Mouse (Mus musculus) liver, embryonic 15.5 days (tissue): Measurements from ENCODE around the gene Foxp2. TPM values are rescaled to one million over a fixed set of nuclear protein-coding genes. Genes with fewer than 3 reads are reported as not detected.
A peak's percentile ranks its signal among the peaks of the same experiment; 100 is the strongest.

ENCODE experiments used
- ATAC-seq: fragments of 200-750 bp; cut with Nextera tagmentation; 2 replicates; pipeline ENCODE4 v1.8.0; 2017; ENCODE audit warnings: moderate number of reproducible peaks, mild to moderate bottlenecking, moderate library complexity; ENCODE audit not compliant: insufficient read depth
- H3K27ac ChIP-seq: fragments of 300-500 bp; sonication (generic); replicated peaks from 2 replicates; pipeline ENCODE4 v1.5.1; 2015; ENCODE audit warnings: mild to moderate bottlenecking, inconsistent platforms
- H3K27me3 ChIP-seq: fragments of 300-500 bp; sonication (generic); 2 replicates; pipeline ENCODE4 v1.6.1; 2015; ENCODE audit warnings: mild to moderate bottlenecking, inconsistent platforms
- H3K36me3 ChIP-seq: fragments of 300-500 bp; sonication (generic); replicated peaks from 2 replicates; pipeline ENCODE4 v1.6.1; 2015; ENCODE audit warnings: moderate library complexity, mild to moderate bottlenecking, inconsistent platforms
- H3K4me1 ChIP-seq: fragments of 300-500 bp; sonication (generic); replicated peaks from 2 replicates; pipeline ENCODE4 v1.6.1; 2015; ENCODE audit warnings: inconsistent platforms
- H3K4me2 ChIP-seq: fragments of 300-500 bp; sonication (generic); 2 replicates; pipeline ENCODE4 v1.6.1; 2015; ENCODE audit warnings: moderate library complexity, mild to moderate bottlenecking, inconsistent platforms
- H3K4me3 ChIP-seq: fragments of 300-500 bp; sonication (generic); replicated peaks from 2 replicates; pipeline ENCODE4 v1.5.1; 2015; ENCODE audit warnings: mild to moderate bottlenecking, inconsistent platforms
- H3K9ac ChIP-seq: fragments of 300-500 bp; sonication (generic); 2 replicates; pipeline ENCODE4 v1.6.1; 2015; ENCODE audit warnings: moderate library complexity, mild to moderate bottlenecking, inconsistent platforms
- H3K9me3 ChIP-seq: fragments of 300-500 bp; sonication (generic); replicated peaks from 2 replicates; pipeline ENCODE4 v1.6.1; 2016; ENCODE audit warnings: inconsistent platforms
- WGBS: fragments of 180-500 bp; shearing (Covaris S2); methylation state at CpG from one replicate; pipeline ENCODE4 v1.1.7; 2015; ENCODE audit warnings: mixed read lengths; ENCODE audit not compliant: insufficient replicate concordance; 5-methylcytosine and 5-hydroxymethylcytosine counted together
- polyA plus RNA-seq: library from polyadenylated mRNA; unstranded; fragments of >200 nt; fragmentation: Nextera tagmentation; extraction: Ambion mirVana; gene quantifications from 2 replicates; pipeline ENCODE4 v1.2.1, GENCODE M21; 2015

Gene Foxp2
- 0.62 and 0.91 TPM in 2 replicates for polyA plus RNA-seq

DNA sequence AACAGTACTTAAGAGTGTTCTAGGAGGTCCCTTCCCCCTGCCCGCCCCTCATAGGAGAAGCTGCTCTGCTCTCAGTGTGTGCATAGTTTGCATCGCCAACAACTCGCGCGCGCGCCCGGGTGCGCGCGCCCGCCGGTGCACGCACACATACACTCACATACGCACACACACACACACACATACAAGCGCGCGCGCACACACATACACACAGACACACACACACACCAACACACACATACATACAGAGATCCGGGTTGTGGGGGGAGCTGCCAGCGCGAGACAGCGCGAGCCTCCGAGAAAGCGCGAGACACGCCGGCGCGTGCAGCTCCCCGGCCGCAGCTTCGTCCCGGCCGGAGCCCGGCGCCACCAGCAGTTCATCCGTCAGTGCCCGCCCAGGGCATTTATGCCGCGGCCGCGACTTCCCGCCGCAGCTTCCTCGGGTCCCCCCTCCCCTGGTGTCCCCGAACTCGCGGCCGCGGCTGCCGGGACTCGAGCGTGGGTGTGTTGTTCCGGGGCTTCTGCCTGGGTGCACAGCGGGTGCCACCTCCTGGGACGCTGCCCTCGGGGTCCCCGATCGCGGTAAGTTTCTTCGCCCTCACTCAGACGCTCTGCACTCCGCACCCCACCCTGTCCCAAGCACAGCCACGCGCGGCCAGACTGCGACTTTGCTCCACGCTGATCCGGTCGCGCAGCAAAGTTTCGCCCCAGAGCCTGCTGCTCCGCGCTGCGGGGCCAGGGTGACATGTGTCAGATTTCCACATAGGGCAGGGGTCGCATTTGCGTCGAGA, at the start of gene Foxp2:
Foxp2 (plus strand) TSS at position 167 of the 788 bp plus-strand sequence.
- Histone ChIP-seq H3K4me2 (peak within 1 kb of the TSS; percentile 70), H3K4me3 (peak within 1 kb of the TSS; percentile 52), H3K4me1 (peaks cover 6% of the 10 kb centered on the region), H3K27ac (no peak within 1 kb of the TSS), H3K9ac (no peak within 1 kb of the TSS), H3K9me3 (no peaks in the 10 kb centered on the region), H3K36me3 (no peaks in the 10 kb centered on the region), H3K27me3 (peaks cover 65% of the 10 kb centered on the region)
- ATAC-seq, result peak; percentile 38; the same call in 1 of the 2 replicates
- under 1% methylated on average over 80 of the region's 80 CpGs for WGBS

GRCm38 (mm10) chr6:14885199-14885598, 15.9 kb upstream of the Foxp2 start:
- Histone ChIP-seq H3K9me3 (no peaks in the 10 kb centered on the region), H3K36me3 (no peaks in the 10 kb centered on the region), H3K27me3 (no peaks in the 10 kb centered on the region), H3K4me3 (no peak overlapping the region), H3K4me2 (no peak overlapping the region), H3K27ac (no peak overlapping the region), H3K9ac (no peak overlapping the region), H3K4me1 (no peaks in the 10 kb centered on the region)
- no peak for ATAC-seq

- ATAC-seq, result no peak
- WGBS, result 4% methylated on average over 2 of the region's 2 CpGs
Observed at GRCm38 (mm10) chr6:14897028-14897427, 4.1 kb upstream of the Foxp2 start.

GRCm38 (mm10) chr6:14898096-14898855, 2.9 kb upstream of the Foxp2 start:
- Histone ChIP-seq H3K9ac (no peak overlapping the region), H3K4me2 (peak overlapping the region; percentile 18; the same call in 1 of the 2 replicates), H3K4me1 (peaks cover 6% of the 10 kb centered on the region), H3K4me3 (no peak overlapping the region), H3K27me3 (peaks cover 59% of the 10 kb centered on the region), H3K36me3 (no peaks in the 10 kb centered on the region), H3K27ac (no peak overlapping the region), H3K9me3 (no peaks in the 10 kb centered on the region)
- 4% methylated on average over 31 of the region's 31 CpGs for WGBS
- ATAC-seq, result no peak

More at GRCm38 (mm10) chr6:14897028-14897427, 4.1 kb upstream of the Foxp2 start:
- no peak overlapping the region for H3K4me3 ChIP-seq
- peaks cover 47% of the 10 kb centered on the region for H3K27me3 ChIP-seq
- no peak overlapping the region for H3K27ac ChIP-seq
- H3K4me2 ChIP-seq, result no peak overlapping the region
- no peaks in the 10 kb centered on the region for H3K9me3 ChIP-seq
- H3K4me1 ChIP-seq, result peaks cover 6% of the 10 kb centered on the region
- no peaks in the 10 kb centered on the region for H3K36me3 ChIP-seq
- no peak overlapping the region for H3K9ac ChIP-seq

- H3K4me1 ChIP-seq, result peaks cover 6% of the 10 kb centered on the region
- H3K4me2 ChIP-seq, result no peak overlapping the region
- H3K9me3 ChIP-seq, result no peaks in the 10 kb centered on the region
- no peak overlapping the region for H3K4me3 ChIP-seq
- peaks cover 65% of the 10 kb centered on the region for H3K27me3 ChIP-seq
- ATAC-seq, result no peak
- WGBS, result 5% methylated on average over 19 of the region's 19 CpGs
- no peak overlapping the region for H3K27ac ChIP-seq
- no peak overlapping the region for H3K9ac ChIP-seq
- no peaks in the 10 kb centered on the region for H3K36me3 ChIP-seq
Observed at GRCm38 (mm10) chr6:14899021-14899610, 2.0 kb upstream of the Foxp2 start.

DNA sequence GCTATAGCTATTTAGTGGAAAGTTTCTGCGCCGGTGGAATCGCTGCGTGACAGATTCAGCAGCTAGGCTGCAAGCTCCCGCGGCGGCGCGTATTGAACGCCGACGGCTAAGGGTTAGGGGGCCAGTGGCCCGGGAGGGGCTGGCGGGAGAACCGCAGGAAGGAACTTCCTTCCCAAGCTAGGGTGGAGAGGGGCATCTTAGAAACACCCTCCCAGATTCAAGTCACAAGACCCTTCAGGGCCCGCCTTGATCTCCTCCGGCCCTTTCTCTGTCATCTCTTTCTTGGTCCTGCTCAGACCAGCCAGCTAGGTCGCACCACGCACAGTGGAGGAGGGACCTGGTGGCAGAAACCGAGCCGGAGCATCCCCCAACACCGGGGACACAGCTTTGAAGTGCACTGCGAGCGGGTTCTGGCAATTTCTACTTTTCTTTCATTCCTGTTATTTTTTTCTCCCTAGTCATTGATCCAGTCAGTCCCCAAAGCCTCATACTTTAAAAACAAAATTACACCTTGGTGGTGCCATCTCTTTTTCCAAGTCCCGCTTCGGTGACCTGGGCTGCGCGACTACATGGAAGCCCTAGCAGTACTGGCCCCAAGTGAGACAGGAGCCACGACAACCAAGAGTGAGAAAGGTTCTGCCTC, 1.1 kb upstream of the Foxp2 start:
- H3K4me1 ChIP-seq, result peaks cover 6% of the 10 kb centered on the region
- H3K9me3 ChIP-seq, result no peaks in the 10 kb centered on the region
- peaks cover 65% of the 10 kb centered on the region for H3K27me3 ChIP-seq
- H3K4me3 ChIP-seq, result peak overlapping the region; percentile 52
- WGBS, result 2% methylated on average over 29 of the region's 29 CpGs
- no peak overlapping the region for H3K27ac ChIP-seq
- no peak for ATAC-seq
- peak overlapping the region; percentile 70 for H3K4me2 ChIP-seq
- H3K36me3 ChIP-seq, result no peaks in the 10 kb centered on the region
- H3K9ac ChIP-seq, result no peak overlapping the region

DNA sequence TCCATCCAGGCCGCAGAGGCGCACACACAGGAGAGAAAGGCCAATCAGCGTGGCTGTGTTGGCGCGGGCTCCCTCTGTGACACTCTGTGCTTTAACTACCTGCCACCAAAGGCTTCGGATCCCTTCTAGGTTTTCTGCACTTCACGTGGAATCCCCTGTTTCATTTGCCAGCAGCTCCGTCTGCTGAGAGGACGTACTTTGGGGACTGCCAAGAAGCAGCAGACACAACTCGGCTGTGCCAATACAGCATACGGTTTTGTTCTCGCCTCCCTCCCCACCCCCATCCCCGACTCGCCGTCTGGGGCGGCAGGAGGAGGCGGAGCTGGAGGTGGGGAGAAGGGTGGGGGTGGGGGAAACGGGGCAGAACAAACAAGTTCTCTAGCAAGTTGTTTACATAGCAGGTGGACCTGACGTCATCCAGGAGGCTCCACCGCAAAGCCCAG, 549 bp upstream of the Foxp2 start:
- Histone ChIP-seq H3K27me3 (peaks cover 65% of the 10 kb centered on the region), H3K9ac (no peak overlapping the region)

GRCm38 (mm10) chr6:14901971-14902670, 972 bp downstream of the Foxp2 start:
- H3K4me3 ChIP-seq, result peak overlapping the region; percentile 52
- H3K4me1 ChIP-seq, result peaks cover 6% of the 10 kb centered on the region
- no peak overlapping the region for H3K27ac ChIP-seq
- WGBS, result 5% methylated on average over 13 of the region's 13 CpGs
- H3K9ac ChIP-seq, result no peak overlapping the region
- H3K36me3 ChIP-seq, result no peaks in the 10 kb centered on the region
- peak overlapping the region; percentile 70 for H3K4me2 ChIP-seq
- H3K27me3 ChIP-seq, result peaks cover 65% of the 10 kb centered on the region
- ATAC-seq, result no peak
- H3K9me3 ChIP-seq, result no peaks in the 10 kb centered on the region

More for the DNA sequence above, 549 bp upstream of the Foxp2 start:
- Histone ChIP-seq H3K4me3 (peak overlapping the region; percentile 52), H3K9me3 (no peaks in the 10 kb centered on the region), H3K4me2 (peak overlapping the region; percentile 70), H3K27ac (no peak overlapping the region), H3K4me1 (peaks cover 6% of the 10 kb centered on the region), H3K36me3 (no peaks in the 10 kb centered on the region)
- WGBS, result under 1% methylated on average over 20 of the region's 20 CpGs
- ATAC-seq, result peak; percentile 32; the same call in 1 of the 2 replicates

- Histone ChIP-seq H3K4me2 (no peak overlapping the region), H3K9ac (no peak overlapping the region), H3K36me3 (no peaks in the 10 kb centered on the region), H3K27ac (no peak overlapping the region), H3K9me3 (no peaks in the 10 kb centered on the region), H3K4me3 (no peak overlapping the region), H3K27me3 (peaks cover 54% of the 10 kb centered on the region), H3K4me1 (peaks cover 6% of the 10 kb centered on the region)
- 22% methylated on average over 5 of the region's 5 CpGs for WGBS
- no peak for ATAC-seq
Observed at GRCm38 (mm10) chr6:14903271-14903965, 2.3 kb downstream of the Foxp2 start.

DNA sequence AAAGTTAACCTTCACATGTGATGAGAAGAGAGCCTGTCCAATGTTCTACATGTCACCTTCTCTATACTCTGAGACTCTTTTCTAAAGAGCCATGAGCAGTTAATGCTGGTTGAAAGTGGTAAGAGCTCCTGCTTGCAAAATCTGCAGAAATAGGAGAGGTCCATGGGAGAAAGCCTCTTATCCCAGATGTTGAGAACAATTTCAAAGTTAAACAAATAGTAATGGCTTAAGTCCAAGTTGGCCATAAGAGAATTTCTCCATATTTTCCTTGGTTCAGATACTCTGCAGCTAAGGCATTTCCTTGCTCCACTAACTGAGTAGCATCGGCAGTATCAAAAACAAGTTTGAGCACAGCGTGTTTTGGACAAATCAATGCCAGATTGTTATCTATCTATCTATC, 13.9 kb downstream of the Foxp2 start:
- no peak overlapping the region for H3K9ac ChIP-seq
- no peak overlapping the region for H3K4me2 ChIP-seq
- H3K27me3 ChIP-seq, result no peaks in the 10 kb centered on the region
- no peak overlapping the region for H3K27ac ChIP-seq
- H3K36me3 ChIP-seq, result no peaks in the 10 kb centered on the region
- H3K4me3 ChIP-seq, result no peak overlapping the region
- no peaks in the 10 kb centered on the region for H3K4me1 ChIP-seq
- 66% methylated on average over 2 of the region's 2 CpGs for WGBS
- H3K9me3 ChIP-seq, result no peaks in the 10 kb centered on the region
- no peak for ATAC-seq
